Mouse (Mus musculus) hindbrain, embryonic 14.5 days (tissue): Measurements from ENCODE around the gene Os9. TPM values are rescaled to one million over a fixed set of nuclear protein-coding genes. Genes with fewer than 3 reads are reported as not detected.

ENCODE experiments used
- ATAC-seq: fragments of 200-750 bp; cut with Nextera tagmentation; 2 replicates; pipeline ENCODE4 v1.8.0; 2017; ENCODE audit warnings: moderate number of reproducible peaks, mild to moderate bottlenecking, moderate TSS enrichment, moderate library complexity; ENCODE audit not compliant: low FRiP score
- DNase-seq: peaks from one replicate; pipeline ENCODE4 v3.0.0-alpha.2; 2015; ENCODE audit warnings: low spot score
- H3K27ac ChIP-seq: fragments of 300-500 bp; sonication (generic); 2 replicates; pipeline ENCODE4 v1.5.1; 2014; ENCODE audit warnings: mild to moderate bottlenecking, moderate library complexity
- H3K27me3 ChIP-seq: fragments of 300-500 bp; sonication (generic); 2 replicates; pipeline ENCODE4 v1.6.1; 2014; ENCODE audit warnings: mild to moderate bottlenecking, low read length, mixed read lengths; ENCODE audit not compliant: control insufficient read depth, insufficient read depth
- H3K36me3 ChIP-seq: fragments of 300-500 bp; sonication (generic); replicated peaks from 2 replicates; pipeline ENCODE4 v1.6.1; 2014; ENCODE audit not compliant: control insufficient read depth, insufficient read depth
- H3K4me1 ChIP-seq: fragments of 300-500 bp; sonication (generic); replicated peaks from 2 replicates; pipeline ENCODE4 v1.6.1; 2014; ENCODE audit warnings: antibody characterized with exemption, low read length, mixed read lengths; ENCODE audit not compliant: control insufficient read depth, insufficient read depth
- H3K4me2 ChIP-seq: fragments of 300-500 bp; sonication (generic); replicated peaks from 2 replicates; pipeline ENCODE4 v1.6.1; 2014; ENCODE audit warnings: mild to moderate bottlenecking, moderate library complexity
- H3K4me3 ChIP-seq: fragments of 300-500 bp; sonication (generic); replicated peaks from 2 replicates; pipeline ENCODE4 v1.5.1; 2014; ENCODE audit warnings: mild to moderate bottlenecking, low read length
- H3K9ac ChIP-seq: fragments of 300-500 bp; sonication (generic); 2 replicates; pipeline ENCODE4 v1.6.1; 2014
- H3K9me3 ChIP-seq: fragments of 300-500 bp; sonication (generic); 2 replicates; pipeline ENCODE4 v1.6.1; 2016; ENCODE audit warnings: low read length; ENCODE audit not compliant: control insufficient read depth
- WGBS: fragments of 180-500 bp; shearing (Covaris S2); extraction: QIAGEN DNeasy Blood & Tissue Kit; methylation state at CpG from one replicate; pipeline ENCODE4 v1.1.7; 2014; 5-methylcytosine and 5-hydroxymethylcytosine counted together
- polyA plus RNA-seq: library from polyadenylated mRNA; unstranded; fragments of >200 nt; fragmentation: Nextera tagmentation; extraction: Ambion mirVana; gene quantifications from 2 replicates; pipeline ENCODE4 v1.2.1, GENCODE M21; 2014

Gene Os9
- polyA plus RNA-seq, 1 experiment from 2014 or later: 83.0 TPM

- no peak for DNase-seq
- no peaks in the 10 kb centered on the region for H3K9me3 ChIP-seq
- no peak for ATAC-seq
- H3K4me3 ChIP-seq: no peak overlapping the region
- peaks cover 68% of the 10 kb centered on the region for H3K36me3 ChIP-seq
- H3K4me2 ChIP-seq: no peak overlapping the region
- H3K27ac ChIP-seq: no peak overlapping the region
- no peaks in the 10 kb centered on the region for H3K4me1 ChIP-seq
- H3K9ac ChIP-seq: no peak overlapping the region
- H3K27me3 ChIP-seq: no peaks in the 10 kb centered on the region
- WGBS: 91% methylated on average over 15 of the region's 15 CpGs
Observed at GRCm38 (mm10) chr10:127111001-127111887, 9.7 kb downstream of the Os9 start.

DNA sequence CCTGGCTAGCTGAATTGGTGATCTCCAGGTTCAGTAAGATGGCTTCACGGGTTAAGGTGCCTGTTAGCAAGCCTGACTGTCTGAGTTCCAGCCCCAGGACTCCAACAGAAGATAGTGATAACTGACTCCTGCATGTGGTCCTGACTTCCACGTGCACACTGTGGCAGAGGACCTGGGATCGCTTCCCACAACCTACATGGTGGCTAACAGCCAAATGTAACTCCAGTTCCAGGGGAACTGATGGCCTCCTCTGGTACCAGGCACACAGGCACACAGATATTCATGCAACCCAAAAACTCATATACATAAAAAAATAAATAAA lies 12.7 kb downstream of the Os9 start:
- WGBS: 83% methylated on average over 3 of the region's 3 CpGs
- Histone ChIP-seq H3K4me1 (no peaks in the 10 kb centered on the region), H3K27me3 (no peaks in the 10 kb centered on the region), H3K9ac (no peak overlapping the region), H3K36me3 (peaks cover 60% of the 10 kb centered on the region), H3K4me3 (no peak overlapping the region), H3K4me2 (no peak overlapping the region), H3K27ac (no peak overlapping the region), H3K9me3 (no peaks in the 10 kb centered on the region)
- ATAC-seq (no peak), DNase-seq (no peak)

DNA sequence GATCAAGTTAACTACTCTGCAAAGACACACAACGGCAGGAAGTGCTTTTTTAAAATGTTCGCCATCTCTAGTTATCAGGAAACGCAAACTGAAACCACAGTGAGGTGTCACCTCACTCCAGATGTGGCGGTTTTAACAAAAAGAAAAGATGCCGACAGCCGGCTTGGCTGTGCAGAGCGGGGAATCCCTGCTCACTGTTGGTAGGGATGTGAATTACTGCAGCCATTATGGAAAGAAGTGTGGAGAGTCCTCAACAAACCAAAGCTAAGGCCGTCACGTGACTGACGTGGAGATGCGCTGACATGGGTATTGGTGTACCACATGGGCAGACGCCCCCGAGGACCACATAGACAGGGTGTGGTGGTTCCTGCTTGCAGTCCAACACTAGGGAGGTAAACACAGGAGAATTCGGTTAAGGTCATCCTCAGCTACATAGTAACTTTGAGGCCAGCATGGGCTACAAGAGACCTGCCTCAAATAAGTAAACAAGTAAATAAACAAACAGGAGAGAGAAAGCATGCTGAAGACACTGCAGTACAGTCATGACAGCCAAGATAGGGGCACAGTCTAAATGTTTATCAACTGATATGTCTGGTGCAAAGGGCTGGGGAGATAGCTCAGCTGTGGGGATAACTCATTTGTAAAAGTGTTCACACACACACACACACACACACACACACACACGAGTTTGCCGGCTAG lies 13.2 kb downstream of the Os9 start:
- Histone ChIP-seq H3K9ac (no peak overlapping the region), H3K27me3 (no peaks in the 10 kb centered on the region), H3K27ac (no peak overlapping the region), H3K9me3 (no peaks in the 10 kb centered on the region), H3K4me1 (no peaks in the 10 kb centered on the region), H3K4me2 (no peak overlapping the region), H3K36me3 (peaks cover 55% of the 10 kb centered on the region), H3K4me3 (no peak overlapping the region)
- WGBS: 93% methylated on average over 16 of the region's 16 CpGs
- ATAC-seq (no peak), DNase-seq (no peak)

DNA sequence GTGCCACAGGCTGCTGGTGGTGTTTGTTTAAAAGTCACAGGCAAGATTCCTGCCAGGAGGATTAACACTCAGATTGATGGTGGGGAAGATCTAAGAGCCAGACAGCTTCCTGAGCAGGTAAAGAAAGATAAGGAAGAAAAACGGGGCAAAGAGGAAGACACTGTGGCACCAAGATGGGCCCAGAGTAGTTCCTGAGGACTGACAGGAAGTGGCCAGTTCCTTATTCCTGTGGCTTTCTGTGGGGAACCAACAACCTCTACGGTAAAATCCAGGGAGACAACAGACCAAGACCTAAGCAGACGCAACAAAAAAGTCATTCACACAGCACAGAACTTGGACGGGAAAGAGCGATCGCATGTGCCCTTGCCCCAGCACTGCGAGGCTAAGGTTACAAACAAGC lies 17.3 kb downstream of the Os9 start:
- Histone ChIP-seq H3K9ac (no peak overlapping the region), H3K27ac (no peak overlapping the region), H3K27me3 (no peaks in the 10 kb centered on the region), H3K4me3 (no peak overlapping the region), H3K4me1 (no peaks in the 10 kb centered on the region), H3K36me3 (peaks cover 69% of the 10 kb centered on the region), H3K4me2 (no peak overlapping the region), H3K9me3 (no peaks in the 10 kb centered on the region)
- no peak for DNase-seq
- WGBS: 87% methylated on average over 7 of the region's 7 CpGs
- no peak for ATAC-seq

- no peaks in the 10 kb centered on the region for H3K9me3 ChIP-seq
- H3K4me2 ChIP-seq: no peak overlapping the region
- ATAC-seq (no peak), DNase-seq (no peak)
- H3K4me1 ChIP-seq: no peaks in the 10 kb centered on the region
- no peak overlapping the region for H3K9ac ChIP-seq
- peaks cover 70% of the 10 kb centered on the region for H3K36me3 ChIP-seq
- no peaks in the 10 kb centered on the region for H3K27me3 ChIP-seq
- WGBS: 88% methylated on average over 6 of the region's 6 CpGs
- H3K27ac ChIP-seq: no peak overlapping the region
- H3K4me3 ChIP-seq: no peak overlapping the region
Observed at GRCm38 (mm10) chr10:127101151-127101550, 19.8 kb downstream of the Os9 start.

GRCm38 (mm10) chr10:127100414-127100813 lies 20.5 kb downstream of the Os9 start:
- Histone ChIP-seq H3K4me2 (no peak overlapping the region), H3K27ac (no peak overlapping the region), H3K36me3 (peaks cover 73% of the 10 kb centered on the region), H3K4me3 (no peak overlapping the region), H3K9me3 (no peaks in the 10 kb centered on the region), H3K4me1 (no peaks in the 10 kb centered on the region), H3K9ac (no peak overlapping the region), H3K27me3 (no peaks in the 10 kb centered on the region)
- no peak for ATAC-seq
- WGBS: 92% methylated on average over 8 of the region's 8 CpGs
- no peak for DNase-seq

GRCm38 (mm10) chr10:127099868-127100267 lies 21.1 kb downstream of the Os9 start:
- Histone ChIP-seq H3K27me3 (no peaks in the 10 kb centered on the region), H3K4me2 (no peak overlapping the region), H3K27ac (no peak overlapping the region), H3K4me3 (no peak overlapping the region), H3K9me3 (no peaks in the 10 kb centered on the region), H3K4me1 (no peaks in the 10 kb centered on the region), H3K36me3 (peaks cover 76% of the 10 kb centered on the region), H3K9ac (no peak overlapping the region)
- no peak for ATAC-seq
- WGBS: 93% methylated on average over 15 of the region's 15 CpGs
- DNase-seq: no peak

- H3K9me3 ChIP-seq: no peaks in the 10 kb centered on the region
- ATAC-seq: no peak
- H3K4me2 ChIP-seq: no peak overlapping the region
- no peaks in the 10 kb centered on the region for H3K27me3 ChIP-seq
- H3K4me1 ChIP-seq: no peaks in the 10 kb centered on the region
- no peak overlapping the region for H3K4me3 ChIP-seq
- H3K36me3 ChIP-seq: peaks cover 72% of the 10 kb centered on the region
- no peak for DNase-seq
- no peak overlapping the region for H3K27ac ChIP-seq
- no peak overlapping the region for H3K9ac ChIP-seq
- WGBS: 90% methylated on average over 10 of the region's 10 CpGs
Observed at GRCm38 (mm10) chr10:127099191-127099590, 21.7 kb downstream of the Os9 start.

GRCm38 (mm10) chr10:127098514-127098913 lies 22.4 kb downstream of the Os9 start:
- 74% methylated on average over 20 of the region's 20 CpGs for WGBS
- no peak overlapping the region for H3K4me3 ChIP-seq
- peaks cover 69% of the 10 kb centered on the region for H3K36me3 ChIP-seq
- ATAC-seq (no peak), DNase-seq (no peak)
- H3K27me3 ChIP-seq: no peaks in the 10 kb centered on the region
- H3K4me1 ChIP-seq: no peaks in the 10 kb centered on the region
- no peak overlapping the region for H3K27ac ChIP-seq
- H3K9me3 ChIP-seq: no peaks in the 10 kb centered on the region
- no peak overlapping the region for H3K9ac ChIP-seq
- H3K4me2 ChIP-seq: no peak overlapping the region
